Mouse (Mus musculus): Measurements from ENCODE around the gene Dennd1a. TPM values are rescaled to one million over a fixed set of nuclear protein-coding genes. Genes with fewer than 3 reads are reported as not detected.
A peak's percentile ranks its signal among the peaks of the same experiment; 100 is the strongest.

Dennd1a gene
- polyA plus RNA-seq, 1 experiment = 17.5 TPM

DNA sequence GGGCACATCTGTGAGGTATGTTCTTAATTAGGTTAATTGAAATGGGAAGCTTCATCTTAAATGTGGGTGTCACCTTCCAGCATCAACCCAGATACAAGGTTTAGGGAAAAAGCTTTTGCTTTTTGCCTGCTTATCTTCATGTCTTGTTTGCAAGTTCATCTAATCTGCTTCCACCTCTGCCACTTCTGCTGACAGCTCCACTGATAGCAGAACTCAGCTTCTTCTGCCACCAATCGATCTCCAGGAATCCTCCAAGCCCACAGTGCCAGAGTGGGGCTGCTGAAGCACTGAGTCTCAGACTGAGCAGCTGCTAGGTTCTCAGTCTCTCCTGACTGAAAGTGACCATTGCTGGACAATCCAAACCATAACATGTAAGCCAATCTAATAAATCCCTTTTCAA is 74.1 kb downstream of the Dennd1a start:
- TF ChIP-seq POLR2A (IDR thresholded peaks at IDR 0.05; ENCODE audit: low read depth, low read length) (no peak), CTCF (IDR thresholded peaks at IDR 0.05; ENCODE audit: extremely low read depth, insufficient read depth, insufficient read length, insufficient replicate concordance) (no peak)
- WGBS = 84% methylated on average over 1 of the region's 1 CpGs
- DNase-seq (ENCODE audit: low read depth in 1 of 2, low spot score in 2 of 2) = no peak

DNA sequence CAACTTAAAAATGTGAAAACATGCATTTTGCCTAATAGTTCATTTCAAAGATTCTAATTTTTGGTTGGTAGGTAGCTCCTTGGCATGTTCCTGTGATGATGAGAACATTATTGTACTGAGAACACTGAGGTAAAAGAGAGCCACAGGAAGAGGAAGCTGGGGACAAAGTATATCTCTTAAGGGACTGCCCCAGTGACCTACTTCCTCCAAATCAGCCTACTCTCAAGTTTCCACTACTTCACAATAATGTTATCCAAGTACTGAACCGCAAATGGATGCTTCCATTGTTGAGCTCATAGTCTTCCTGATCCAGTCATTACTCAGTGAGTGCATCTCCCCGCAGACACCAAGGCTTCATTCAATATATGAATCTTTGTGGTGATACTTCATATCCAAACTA is 75.8 kb downstream of the Dennd1a start:
- TF ChIP-seq POLR2A (IDR thresholded peaks at IDR 0.05; ENCODE audit: low read depth, low read length) (no peak), CTCF (IDR thresholded peaks at IDR 0.05; ENCODE audit: extremely low read depth, insufficient read depth, insufficient read length, insufficient replicate concordance) (no peak)
- Histone ChIP-seq H3K36me3 (ENCODE audit: control insufficient read depth, insufficient read depth, low read length) (no peaks in the 10 kb centered on the region), H3K27me3 (ENCODE audit: control insufficient read depth, insufficient read depth, low read length) (no peaks in the 10 kb centered on the region), H3K4me3 (ENCODE audit: extremely low read depth, insufficient read depth, insufficient read length) (no peak overlapping the region), H3K27ac (ENCODE audit: insufficient read depth, low read length) (peak overlapping the region; percentile 45; the same call in 1 of the 2 replicates), H3K4me1 (ENCODE audit: control insufficient read depth, insufficient read depth, insufficient read length) (peaks cover 5% of the 10 kb centered on the region; the same call in 1 of the 2 replicates)
- peak; percentile 18 to 67 for DNase-seq (ENCODE audit: low read depth in 1 of 2, low spot score in 2 of 2)
- WGBS = 78% methylated on average over 2 of the region's 2 CpGs

More for the DNA sequence above, 74.1 kb downstream of the Dennd1a start:
- Histone ChIP-seq H3K36me3 (ENCODE audit: control insufficient read depth, insufficient read depth, low read length) (no peaks in the 10 kb centered on the region), H3K4me3 (ENCODE audit: extremely low read depth, insufficient read depth, insufficient read length) (no peak overlapping the region), H3K27me3 (ENCODE audit: control insufficient read depth, insufficient read depth, low read length) (no peaks in the 10 kb centered on the region), H3K27ac (ENCODE audit: insufficient read depth, low read length) (no peak overlapping the region), H3K4me1 (ENCODE audit: control insufficient read depth, insufficient read depth, insufficient read length) (peaks cover 5% of the 10 kb centered on the region; the same call in 1 of the 2 replicates)

DNA sequence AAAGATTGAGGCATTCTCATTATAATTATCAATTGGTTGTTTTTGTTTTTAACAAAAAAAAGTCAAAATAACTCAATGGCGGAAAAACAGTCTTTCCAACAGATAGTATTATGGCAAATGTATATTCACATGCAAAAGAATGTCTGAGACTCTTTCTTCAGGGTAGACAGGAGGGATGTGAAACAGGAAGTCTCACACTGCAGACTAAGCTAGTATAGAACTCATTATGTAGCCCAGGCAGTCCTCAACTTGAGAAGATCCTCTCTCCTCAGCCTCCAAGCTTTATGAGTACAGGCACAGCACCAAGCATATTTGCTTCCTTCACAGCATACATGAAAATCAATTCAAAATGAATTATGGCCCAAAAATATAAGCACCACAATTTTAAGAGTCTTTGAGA is 79.4 kb downstream of the Dennd1a start:
- Histone ChIP-seq H3K4me1 (ENCODE audit: control insufficient read depth, insufficient read depth, insufficient read length) (peaks cover 9% of the 10 kb centered on the region), H3K27ac (ENCODE audit: insufficient read depth, low read length) (no peak overlapping the region), H3K4me3 (ENCODE audit: extremely low read depth, insufficient read depth, insufficient read length) (no peak overlapping the region), H3K36me3 (ENCODE audit: control insufficient read depth, insufficient read depth, low read length) (no peaks in the 10 kb centered on the region), H3K27me3 (ENCODE audit: control insufficient read depth, insufficient read depth, low read length) (no peaks in the 10 kb centered on the region)
- WGBS = 94% methylated on average over 1 of the region's 1 CpGs
- no peak for DNase-seq (ENCODE audit: low read depth in 1 of 2, low spot score in 2 of 2)
- TF ChIP-seq POLR2A (IDR thresholded peaks at IDR 0.05; ENCODE audit: low read depth, low read length) = no peak
- no peak for TF ChIP-seq CTCF (IDR thresholded peaks at IDR 0.05; ENCODE audit: extremely low read depth, insufficient read depth, insufficient read length, insufficient replicate concordance)

DNA sequence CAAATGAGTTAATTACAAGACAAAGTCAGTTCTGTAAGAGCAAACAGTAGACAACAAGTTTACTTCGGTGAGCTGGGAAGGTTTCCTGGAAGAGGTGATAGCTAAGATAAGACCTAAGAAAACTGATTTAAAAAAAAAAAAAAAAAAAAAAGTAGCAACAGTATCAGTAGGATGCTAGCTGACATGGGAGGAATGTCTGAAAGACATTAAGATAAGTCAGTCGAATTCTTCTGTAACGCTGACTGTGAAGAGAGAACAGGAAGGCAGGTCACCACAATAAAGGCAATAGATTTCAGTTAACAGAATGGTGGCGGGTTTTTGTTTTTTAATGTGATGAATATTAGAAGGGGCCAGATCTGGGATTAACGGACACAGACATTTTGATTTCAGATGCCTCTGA is 81.9 kb downstream of the Dennd1a start:
- H3K27me3 ChIP-seq (ENCODE audit: control insufficient read depth, insufficient read depth, low read length) = no peaks in the 10 kb centered on the region
- TF ChIP-seq CTCF (IDR thresholded peaks at IDR 0.05; ENCODE audit: extremely low read depth, insufficient read depth, insufficient read length, insufficient replicate concordance) (no peak), POLR2A (IDR thresholded peaks at IDR 0.05; ENCODE audit: low read depth, low read length) (no peak)
- H3K27ac ChIP-seq (ENCODE audit: insufficient read depth, low read length) = no peak overlapping the region
- peaks cover 5% of the 10 kb centered on the region for H3K4me1 ChIP-seq (ENCODE audit: control insufficient read depth, insufficient read depth, insufficient read length)
- H3K4me3 ChIP-seq (ENCODE audit: extremely low read depth, insufficient read depth, insufficient read length) = no peak overlapping the region
- WGBS = 46% methylated on average over 5 of the region's 5 CpGs
- no peak for DNase-seq (ENCODE audit: low read depth in 1 of 2, low spot score in 2 of 2)
- no peaks in the 10 kb centered on the region for H3K36me3 ChIP-seq (ENCODE audit: control insufficient read depth, insufficient read depth, low read length)

DNA sequence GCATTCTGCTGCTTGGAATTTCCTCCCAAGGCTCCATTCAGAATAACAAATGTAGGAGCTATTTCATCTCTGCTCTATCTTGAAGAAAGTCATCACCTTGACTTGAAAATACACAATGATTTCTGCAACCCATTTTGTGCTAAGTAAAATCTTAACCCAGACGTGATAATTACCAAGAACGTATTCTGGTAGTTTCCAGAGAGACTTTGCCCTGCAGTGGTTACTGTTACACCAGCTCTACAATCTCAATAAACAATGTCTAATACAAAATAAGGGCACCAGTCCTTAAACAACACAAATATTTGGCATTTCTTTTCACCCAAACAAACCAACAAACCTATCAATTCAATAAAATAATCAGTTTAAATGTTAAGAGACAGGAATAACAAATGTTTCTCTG is 82.5 kb downstream of the Dennd1a start:
- Histone ChIP-seq H3K27ac (ENCODE audit: insufficient read depth, low read length) (no peak overlapping the region), H3K36me3 (ENCODE audit: control insufficient read depth, insufficient read depth, low read length) (no peaks in the 10 kb centered on the region), H3K27me3 (ENCODE audit: control insufficient read depth, insufficient read depth, low read length) (no peaks in the 10 kb centered on the region), H3K4me3 (ENCODE audit: extremely low read depth, insufficient read depth, insufficient read length) (no peak overlapping the region), H3K4me1 (ENCODE audit: control insufficient read depth, insufficient read depth, insufficient read length) (peaks cover 5% of the 10 kb centered on the region)
- DNase-seq (ENCODE audit: low read depth in 1 of 2, low spot score in 2 of 2) = no peak
- TF ChIP-seq POLR2A (IDR thresholded peaks at IDR 0.05; ENCODE audit: low read depth, low read length) (no peak), CTCF (IDR thresholded peaks at IDR 0.05; ENCODE audit: extremely low read depth, insufficient read depth, insufficient read length, insufficient replicate concordance) (no peak)
- 92% methylated on average over 2 of the region's 2 CpGs for WGBS

DNA sequence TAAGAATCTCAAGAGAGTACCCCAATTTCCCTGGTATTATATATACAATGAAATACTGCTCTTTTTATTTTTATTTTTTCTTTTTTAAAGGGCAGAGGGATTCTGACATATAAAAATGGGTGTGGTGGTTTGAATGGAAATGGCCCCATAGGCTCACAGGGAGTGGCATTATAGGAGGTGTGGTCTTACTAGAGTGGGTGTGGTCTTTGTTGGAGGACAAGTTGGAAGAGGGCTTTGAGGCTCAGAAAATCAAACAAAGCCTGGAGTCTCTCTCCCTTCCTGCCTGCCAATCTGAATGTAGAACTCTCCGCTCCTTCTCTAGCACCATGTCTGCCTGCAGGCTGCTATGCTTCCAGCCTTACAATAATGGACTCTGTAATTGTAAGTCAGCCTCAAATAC is 89.1 kb downstream of the Dennd1a start:
- Histone ChIP-seq H3K4me1 (ENCODE audit: control insufficient read depth, insufficient read depth, insufficient read length) (peaks cover 5% of the 10 kb centered on the region), H3K27ac (ENCODE audit: insufficient read depth, low read length) (no peak overlapping the region), H3K27me3 (ENCODE audit: control insufficient read depth, insufficient read depth, low read length) (no peaks in the 10 kb centered on the region), H3K4me3 (ENCODE audit: extremely low read depth, insufficient read depth, insufficient read length) (no peak overlapping the region), H3K36me3 (ENCODE audit: control insufficient read depth, insufficient read depth, low read length) (no peaks in the 10 kb centered on the region)
- no peak for DNase-seq (ENCODE audit: low read depth in 1 of 2, low spot score in 2 of 2)
- WGBS = 81% methylated on average over 1 of the region's 1 CpGs
- TF ChIP-seq CTCF (IDR thresholded peaks at IDR 0.05; ENCODE audit: extremely low read depth, insufficient read depth, insufficient read length, insufficient replicate concordance) = no peak
- TF ChIP-seq POLR2A (IDR thresholded peaks at IDR 0.05; ENCODE audit: low read depth, low read length) = no peak

DNA sequence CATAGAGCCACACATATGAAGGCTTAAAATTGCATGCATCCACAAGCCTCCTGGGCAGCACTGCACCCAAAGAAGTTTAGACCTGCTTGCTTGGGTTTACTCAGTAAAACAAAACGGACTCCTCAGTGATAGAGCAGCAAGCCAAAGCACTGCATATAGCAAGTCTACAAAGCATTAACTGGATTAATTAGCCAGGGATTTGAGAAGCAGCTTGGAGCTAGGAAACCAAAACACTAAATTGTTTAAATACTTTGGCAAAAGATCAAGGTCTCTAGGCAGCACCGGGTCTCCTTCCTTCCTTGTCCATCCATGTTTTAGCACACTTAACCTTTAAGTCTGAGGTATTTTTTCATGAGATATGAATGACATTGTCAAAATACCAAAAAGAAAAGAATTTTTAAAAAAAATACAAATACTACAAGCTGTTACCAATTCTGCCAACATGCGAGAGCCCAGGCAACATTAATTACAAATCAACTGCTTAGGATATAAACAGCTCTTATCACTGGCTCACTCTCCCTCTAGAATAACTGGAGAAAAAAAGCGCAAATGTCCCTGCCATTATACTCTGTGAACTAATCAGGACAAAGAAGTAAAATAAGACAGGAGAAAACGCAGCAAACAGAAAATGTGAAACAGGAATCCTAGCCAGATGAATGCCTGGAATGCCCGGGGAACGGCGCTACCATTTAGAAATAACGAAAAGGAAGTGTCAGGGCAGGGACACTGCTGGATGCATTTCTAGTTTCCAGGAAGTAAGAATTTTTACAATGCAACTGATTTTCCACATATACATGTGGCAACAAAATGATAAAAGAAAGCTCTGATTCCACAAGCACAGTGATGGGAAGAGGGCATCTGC is 90.8 kb downstream of the Dennd1a start:
- WGBS = 86% methylated on average over 9 of the region's 9 CpGs
- H3K36me3 ChIP-seq (ENCODE audit: control insufficient read depth, insufficient read depth, low read length) = no peaks in the 10 kb centered on the region
- peaks cover 2% of the 10 kb centered on the region; the same call in 1 of the 2 replicates for H3K4me1 ChIP-seq (ENCODE audit: control insufficient read depth, insufficient read depth, insufficient read length)
- TF ChIP-seq CTCF (IDR thresholded peaks at IDR 0.05; ENCODE audit: extremely low read depth, insufficient read depth, insufficient read length, insufficient replicate concordance) (no peak), POLR2A (IDR thresholded peaks at IDR 0.05; ENCODE audit: low read depth, low read length) (no peak)
- H3K27ac ChIP-seq (ENCODE audit: insufficient read depth, low read length) = no peak overlapping the region
- no peaks in the 10 kb centered on the region for H3K27me3 ChIP-seq (ENCODE audit: control insufficient read depth, insufficient read depth, low read length)
- no peak overlapping the region for H3K4me3 ChIP-seq (ENCODE audit: extremely low read depth, insufficient read depth, insufficient read length)
- DNase-seq (ENCODE audit: low read depth in 1 of 2, low spot score in 2 of 2) = no peak

All from spleen, adult 2 months (tissue).